Mouse (Mus musculus): ENCODE data around the gene Ngef.

- TF ChIP-seq POLR2A (IDR thresholded peaks at IDR 0.05; ENCODE audit: insufficient read depth, low read length), result no peak
- no peak for TF ChIP-seq CTCF (IDR thresholded peaks at IDR 0.05; ENCODE audit: low read depth, low read length)
- no peak for TF ChIP-seq EP300 (IDR thresholded peaks at IDR 0.05; ENCODE audit: insufficient read depth, low read depth, low read length)
Measured at GRCm38 (mm10) chr1:87471914-87472313, 101.8 kb downstream of the Ngef start.
